Mouse (Mus musculus): Measurements from ENCODE around the gene Lrrc37a. TPM values are rescaled to one million over a fixed set of nuclear protein-coding genes. Genes with fewer than 3 reads are reported as not detected.

Gene Lrrc37a
- polyA plus RNA-seq, 1 experiment from 2014 or later: not detected

Other genes with a start within 250 kb of the Lrrc37a start
- gene Map3k14, start 237.1 kb downstream of the Lrrc37a start, polyA plus RNA-seq (2016; fragmentation: Nextera tagmentation; extraction: Ambion mirVana): 6.0 and 7.8 TPM in 2 replicates
- 4.3 and 4.4 TPM in 2 replicates for gene Arhgap27, start 140.9 kb downstream of the Lrrc37a start, polyA plus RNA-seq (2016; fragmentation: Nextera tagmentation; extraction: Ambion mirVana)
- 12.1 and 12.7 TPM in 2 replicates for gene Plekhm1, start 91.9 kb downstream of the Lrrc37a start, polyA plus RNA-seq (2016; fragmentation: Nextera tagmentation; extraction: Ambion mirVana)
- gene Gm884, start 116.5 kb upstream of the Lrrc37a start, polyA plus RNA-seq (2016; fragmentation: Nextera tagmentation; extraction: Ambion mirVana): not detected in 2 replicates
- not detected in 2 replicates for gene Lyzl6, start 134.3 kb upstream of the Lrrc37a start, polyA plus RNA-seq (2016; fragmentation: Nextera tagmentation; extraction: Ambion mirVana)
- gene Rprml, start 145.0 kb upstream of the Lrrc37a start, polyA plus RNA-seq (2016; fragmentation: Nextera tagmentation; extraction: Ambion mirVana): not detected in 2 replicates
- gene Gosr2, start 193.3 kb upstream of the Lrrc37a start, polyA plus RNA-seq (2016; fragmentation: Nextera tagmentation; extraction: Ambion mirVana): 92.0 TPM in 2 replicates
- 0.72 and 0.84 TPM in 2 replicates for gene Wnt9b, start 245.2 kb upstream of the Lrrc37a start, polyA plus RNA-seq (2016; fragmentation: Nextera tagmentation; extraction: Ambion mirVana)

Data from midbrain, embryonic 12.5 days (tissue).